Mouse (Mus musculus): ENCODE measurements around the gene Ern1. TPM values are rescaled to one million over a fixed set of nuclear protein-coding genes. Genes with fewer than 3 reads are reported as not detected.

The Ern1 gene
- polyA plus RNA-seq, 1 experiment from 2014 or later, result 7.5 TPM

GRCm38 (mm10) chr11:106389611-106390010 lies 98.0 kb downstream of the Ern1 start:
- DNase-seq (ENCODE audit: low spot score), result no peak
- H3K27ac ChIP-seq (ENCODE audit: low read depth, low read length), result no peak overlapping the region
- no peak overlapping the region for H3K4me2 ChIP-seq
- no peaks in the 10 kb centered on the region for H3K9me3 ChIP-seq (ENCODE audit: control insufficient read depth, low read length)
- H3K27me3 ChIP-seq (replicated peaks; ENCODE audit: control insufficient read depth, insufficient read depth, low read length), result no peaks in the 10 kb centered on the region
- no peak overlapping the region for H3K9ac ChIP-seq (ENCODE audit: low read depth, low read length)
- WGBS, result 35% methylated on average over 3 of the region's 3 CpGs
- no peak overlapping the region for H3K4me3 ChIP-seq (ENCODE audit: low read depth, low read length)
- ATAC-seq (replicated peaks; ENCODE audit: low FRiP score), result no peak
- H3K4me1 ChIP-seq (replicated peaks; ENCODE audit: control insufficient read depth, insufficient read depth, low read length), result peaks cover 44% of the 10 kb centered on the region
- H3K36me3 ChIP-seq (ENCODE audit: control insufficient read depth, insufficient read depth, low read length), result no peaks in the 10 kb centered on the region

GRCm38 (mm10) chr11:106387791-106388216 lies 99.8 kb downstream of the Ern1 start, which contains the start of gene Icam2:
Gene Icam2 (minus strand): TSS chr11:106388075.
- H3K27me3 ChIP-seq (replicated peaks; ENCODE audit: control insufficient read depth, insufficient read depth, low read length), result no peaks in the 10 kb centered on the region
- H3K4me2 ChIP-seq, result peak within 1 kb of the TSS; percentile 55
- ATAC-seq (replicated peaks; ENCODE audit: low FRiP score) (no peak), DNase-seq (ENCODE audit: low spot score) (no peak)
- H3K4me1 ChIP-seq (replicated peaks; ENCODE audit: control insufficient read depth, insufficient read depth, low read length), result peaks cover 45% of the 10 kb centered on the region
- peak within 1 kb of the TSS; percentile 57 for H3K27ac ChIP-seq (ENCODE audit: low read depth, low read length)
- no peak within 1 kb of the TSS for H3K9ac ChIP-seq (ENCODE audit: low read depth, low read length)
- H3K36me3 ChIP-seq (ENCODE audit: control insufficient read depth, insufficient read depth, low read length), result no peaks in the 10 kb centered on the region
- H3K4me3 ChIP-seq (ENCODE audit: low read depth, low read length), result peak within 1 kb of the TSS; percentile 25
- no peaks in the 10 kb centered on the region for H3K9me3 ChIP-seq (ENCODE audit: control insufficient read depth, low read length)
- WGBS, result 37% methylated on average over 6 of the region's 6 CpGs

- H3K27me3 ChIP-seq (replicated peaks; ENCODE audit: control insufficient read depth, insufficient read depth, low read length), result no peaks in the 10 kb centered on the region
- no peak overlapping the region for H3K9ac ChIP-seq (ENCODE audit: low read depth, low read length)
- no peak overlapping the region for H3K27ac ChIP-seq (ENCODE audit: low read depth, low read length)
- no peaks in the 10 kb centered on the region for H3K36me3 ChIP-seq (ENCODE audit: control insufficient read depth, insufficient read depth, low read length)
- H3K9me3 ChIP-seq (ENCODE audit: control insufficient read depth, low read length), result no peaks in the 10 kb centered on the region
- 59% methylated on average over 6 of the region's 6 CpGs for WGBS
- H3K4me3 ChIP-seq (ENCODE audit: low read depth, low read length), result peak overlapping the region; percentile 25
- ATAC-seq (replicated peaks; ENCODE audit: low FRiP score) (no peak), DNase-seq (ENCODE audit: low spot score) (no peak)
- H3K4me1 ChIP-seq (replicated peaks; ENCODE audit: control insufficient read depth, insufficient read depth, low read length), result peaks cover 47% of the 10 kb centered on the region
- H3K4me2 ChIP-seq, result peak overlapping the region; percentile 55
Observed at GRCm38 (mm10) chr11:106387020-106387419, 100.6 kb downstream of the Ern1 start.

- no peaks in the 10 kb centered on the region for H3K9me3 ChIP-seq (ENCODE audit: control insufficient read depth, low read length)
- no peak for ATAC-seq (replicated peaks; ENCODE audit: low FRiP score)
- H3K4me1 ChIP-seq (replicated peaks; ENCODE audit: control insufficient read depth, insufficient read depth, low read length), result peaks cover 46% of the 10 kb centered on the region
- DNase-seq (ENCODE audit: low spot score), result no peak
- 69% methylated on average over 3 of the region's 3 CpGs for WGBS
- no peak overlapping the region for H3K9ac ChIP-seq (ENCODE audit: low read depth, low read length)
- no peak overlapping the region for H3K27ac ChIP-seq (ENCODE audit: low read depth, low read length)
- peak overlapping the region; percentile 55 for H3K4me2 ChIP-seq
- H3K4me3 ChIP-seq (ENCODE audit: low read depth, low read length), result no peak overlapping the region
- H3K36me3 ChIP-seq (ENCODE audit: control insufficient read depth, insufficient read depth, low read length), result no peaks in the 10 kb centered on the region
- H3K27me3 ChIP-seq (replicated peaks; ENCODE audit: control insufficient read depth, insufficient read depth, low read length), result no peaks in the 10 kb centered on the region
Observed at GRCm38 (mm10) chr11:106386409-106386808, 101.2 kb downstream of the Ern1 start.

- H3K4me1 ChIP-seq (replicated peaks; ENCODE audit: control insufficient read depth, insufficient read depth, low read length), result peaks cover 44% of the 10 kb centered on the region
- H3K4me3 ChIP-seq (ENCODE audit: low read depth, low read length), result no peak overlapping the region
- peak overlapping the region; percentile 77 for H3K27ac ChIP-seq (ENCODE audit: low read depth, low read length)
- no peak for DNase-seq (ENCODE audit: low spot score)
- no peaks in the 10 kb centered on the region for H3K9me3 ChIP-seq (ENCODE audit: control insufficient read depth, low read length)
- no peaks in the 10 kb centered on the region for H3K36me3 ChIP-seq (ENCODE audit: control insufficient read depth, insufficient read depth, low read length)
- no peak for ATAC-seq (replicated peaks; ENCODE audit: low FRiP score)
- no peaks in the 10 kb centered on the region for H3K27me3 ChIP-seq (replicated peaks; ENCODE audit: control insufficient read depth, insufficient read depth, low read length)
- H3K9ac ChIP-seq (ENCODE audit: low read depth, low read length), result no peak overlapping the region
- H3K4me2 ChIP-seq, result peak overlapping the region; percentile 8
- 43% methylated on average over 6 of the region's 6 CpGs for WGBS
Observed at GRCm38 (mm10) chr11:106383051-106383790, 104.4 kb downstream of the Ern1 start.

- no peaks in the 10 kb centered on the region for H3K9me3 ChIP-seq (ENCODE audit: control insufficient read depth, low read length)
- H3K27ac ChIP-seq (ENCODE audit: low read depth, low read length), result peak overlapping the region; percentile 77
- peaks cover 39% of the 10 kb centered on the region for H3K4me1 ChIP-seq (replicated peaks; ENCODE audit: control insufficient read depth, insufficient read depth, low read length)
- peak overlapping the region; percentile 54 for H3K4me2 ChIP-seq
- H3K4me3 ChIP-seq (ENCODE audit: low read depth, low read length), result peak overlapping the region; percentile 34
- DNase-seq (ENCODE audit: low spot score) (no peak), ATAC-seq (replicated peaks; ENCODE audit: low FRiP score) (peak; percentile 70)
- WGBS, result 35% methylated on average over 5 of the region's 5 CpGs
- H3K9ac ChIP-seq (ENCODE audit: low read depth, low read length), result peak overlapping the region; percentile 17; the same call in 1 of the 2 replicates
- H3K27me3 ChIP-seq (replicated peaks; ENCODE audit: control insufficient read depth, insufficient read depth, low read length), result no peaks in the 10 kb centered on the region
- no peaks in the 10 kb centered on the region for H3K36me3 ChIP-seq (ENCODE audit: control insufficient read depth, insufficient read depth, low read length)
Observed at GRCm38 (mm10) chr11:106382424-106382823, 105.2 kb downstream of the Ern1 start.

GRCm38 (mm10) chr11:106381883-106382282 lies 105.8 kb downstream of the Ern1 start:
- Histone ChIP-seq H3K9me3 (ENCODE audit: control insufficient read depth, low read length) (no peaks in the 10 kb centered on the region), H3K4me1 (replicated peaks; ENCODE audit: control insufficient read depth, insufficient read depth, low read length) (peaks cover 36% of the 10 kb centered on the region)
- no peak for DNase-seq (ENCODE audit: low spot score)

GRCm38 (mm10) chr11:106381011-106381410 lies 106.6 kb downstream of the Ern1 start:
- WGBS, result 70% methylated on average over 11 of the region's 11 CpGs
- Histone ChIP-seq H3K4me3 (ENCODE audit: low read depth, low read length) (peak overlapping the region; percentile 34), H3K9ac (ENCODE audit: low read depth, low read length) (peak overlapping the region; percentile 17; the same call in 1 of the 2 replicates), H3K27ac (ENCODE audit: low read depth, low read length) (no peak overlapping the region), H3K9me3 (ENCODE audit: control insufficient read depth, low read length) (no peaks in the 10 kb centered on the region), H3K36me3 (ENCODE audit: control insufficient read depth, insufficient read depth, low read length) (no peaks in the 10 kb centered on the region), H3K4me1 (replicated peaks; ENCODE audit: control insufficient read depth, insufficient read depth, low read length) (peaks cover 28% of the 10 kb centered on the region), H3K27me3 (replicated peaks; ENCODE audit: control insufficient read depth, insufficient read depth, low read length) (no peaks in the 10 kb centered on the region), H3K4me2 (peak overlapping the region; percentile 54)
- ATAC-seq (replicated peaks; ENCODE audit: low FRiP score), result no peak
- DNase-seq (ENCODE audit: low spot score), result no peak

More at GRCm38 (mm10) chr11:106381883-106382282, 105.8 kb downstream of the Ern1 start:
- Histone ChIP-seq H3K4me2 (peak overlapping the region; percentile 54), H3K9ac (ENCODE audit: low read depth, low read length) (peak overlapping the region; percentile 17), H3K4me3 (ENCODE audit: low read depth, low read length) (peak overlapping the region; percentile 34), H3K27me3 (replicated peaks; ENCODE audit: control insufficient read depth, insufficient read depth, low read length) (no peaks in the 10 kb centered on the region), H3K27ac (ENCODE audit: low read depth, low read length) (peak overlapping the region; percentile 77), H3K36me3 (ENCODE audit: control insufficient read depth, insufficient read depth, low read length) (no peaks in the 10 kb centered on the region)
- no peak for ATAC-seq (replicated peaks; ENCODE audit: low FRiP score)
- 70% methylated on average over 7 of the region's 7 CpGs for WGBS

GRCm38 (mm10) chr11:106374979-106375378 lies 112.7 kb downstream of the Ern1 start:
- Histone ChIP-seq H3K4me2 (no peak overlapping the region), H3K27ac (ENCODE audit: low read depth, low read length) (no peak overlapping the region), H3K9me3 (ENCODE audit: control insufficient read depth, low read length) (no peaks in the 10 kb centered on the region), H3K27me3 (replicated peaks; ENCODE audit: control insufficient read depth, insufficient read depth, low read length) (no peaks in the 10 kb centered on the region), H3K36me3 (ENCODE audit: control insufficient read depth, insufficient read depth, low read length) (no peaks in the 10 kb centered on the region), H3K4me1 (replicated peaks; ENCODE audit: control insufficient read depth, insufficient read depth, low read length) (0 out of 2 replicates have a peak, but pooled peaks cover 3% of the 10 kb centered on the region), H3K9ac (ENCODE audit: low read depth, low read length) (no peak overlapping the region), H3K4me3 (ENCODE audit: low read depth, low read length) (no peak overlapping the region)
- ATAC-seq (replicated peaks; ENCODE audit: low FRiP score) (no peak), DNase-seq (ENCODE audit: low spot score) (no peak)
- WGBS, result 65% methylated on average over 5 of the region's 5 CpGs
